Mouse (Mus musculus) right cerebral cortex, postnatal 4 days (tissue): ENCODE results near the gene Relb.

Experiments
- DNase-seq: peaks from one replicate; pipeline ENCODE4 v3.0.0-alpha.2; 2022

Relb gene

DNA sequence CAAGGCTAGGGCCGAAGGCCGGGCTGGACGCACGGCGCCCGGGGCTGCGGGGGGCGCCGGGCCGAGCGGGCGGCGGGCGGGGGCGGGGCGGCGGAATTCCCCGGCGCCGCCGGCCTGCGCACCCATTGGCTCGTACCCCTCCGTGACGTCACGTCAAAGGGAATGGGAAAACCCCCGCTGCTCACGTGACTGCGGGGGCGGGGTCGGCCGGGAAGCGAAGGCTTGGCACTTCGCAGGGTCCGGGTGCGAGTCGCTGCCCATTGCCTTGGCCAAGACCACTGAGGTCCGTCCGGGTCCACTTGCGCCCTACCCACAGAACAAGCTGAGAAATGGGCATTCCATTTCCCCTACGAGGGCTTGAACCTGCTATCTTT is at the start of gene Relb:
TSS of gene Relb (minus strand) at position 78 of the 374 bp plus-strand sequence.
- DNase-seq: peak; percentile 96

DNA sequence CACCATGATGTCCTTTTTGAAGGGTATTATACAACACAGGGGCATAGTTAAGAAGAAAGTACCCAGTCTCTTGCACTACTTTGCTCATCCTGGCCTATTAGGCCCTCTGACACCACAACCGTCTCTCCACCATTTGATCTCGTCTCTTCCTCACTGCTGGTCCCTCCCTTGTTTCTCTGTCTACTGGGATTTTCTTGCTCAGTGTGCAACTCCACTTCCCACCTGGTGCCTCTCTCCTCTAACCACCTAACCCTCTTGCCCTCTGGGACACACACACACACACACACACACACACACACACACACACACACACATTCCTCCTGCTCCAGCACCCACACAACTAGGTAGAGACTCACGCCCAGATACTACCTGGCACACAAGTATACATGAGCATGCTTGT is 49.7 kb upstream of the Relb start:
- no peak for DNase-seq

DNA sequence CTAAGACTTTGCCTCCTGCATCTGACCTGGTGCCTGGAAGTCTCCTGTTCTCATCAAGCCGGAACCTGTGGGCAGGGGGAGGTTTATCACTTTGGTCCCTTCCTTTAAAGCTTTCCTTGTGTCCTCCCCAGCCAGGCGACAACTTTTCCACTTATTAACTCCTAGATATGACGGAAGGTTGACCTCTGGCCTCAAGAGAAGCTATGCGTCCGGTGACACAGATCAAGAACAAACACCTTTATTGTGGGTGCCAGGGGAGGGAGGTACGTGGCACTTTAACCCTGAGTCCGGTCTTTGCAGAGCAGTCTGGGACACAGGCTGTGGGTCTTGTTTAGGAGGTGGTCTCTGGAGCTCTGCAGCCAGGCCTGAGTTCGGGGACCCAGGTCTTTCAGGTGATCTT is 48.6 kb upstream of the Relb start, which contains the start of gene Apoc2:
TSS of gene Apoc2 (minus strand) at position 70 of the 400 bp plus-strand sequence.
- no peak for DNase-seq

- no peak for DNase-seq
Measured at GRCm38 (mm10) chr7:19676662-19677061, 47.4 kb upstream of the Relb start.

DNA sequence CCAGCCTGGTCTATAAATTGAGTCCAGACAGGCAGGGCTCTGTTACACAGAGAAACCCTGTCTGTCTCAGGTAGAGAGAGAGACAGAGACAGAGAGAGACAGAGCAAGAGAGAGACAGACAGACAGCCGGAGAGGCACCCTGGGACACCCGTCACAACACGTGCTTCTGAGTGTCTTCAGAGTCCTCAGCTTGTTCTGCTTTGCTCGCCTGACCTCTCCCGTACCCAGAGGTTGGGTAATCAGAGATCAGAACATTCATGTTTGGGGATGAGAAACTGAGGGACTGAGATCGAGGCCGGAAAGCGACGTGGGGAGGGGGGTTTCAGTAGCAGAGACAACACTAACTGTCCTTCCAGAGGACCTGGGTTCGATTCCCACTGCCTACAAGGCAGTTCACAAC is 46.6 kb upstream of the Relb start:
- DNase-seq: no peak

- no peak for DNase-seq
Measured at GRCm38 (mm10) chr7:19673083-19673699, 44.0 kb upstream of the Relb start.

DNA sequence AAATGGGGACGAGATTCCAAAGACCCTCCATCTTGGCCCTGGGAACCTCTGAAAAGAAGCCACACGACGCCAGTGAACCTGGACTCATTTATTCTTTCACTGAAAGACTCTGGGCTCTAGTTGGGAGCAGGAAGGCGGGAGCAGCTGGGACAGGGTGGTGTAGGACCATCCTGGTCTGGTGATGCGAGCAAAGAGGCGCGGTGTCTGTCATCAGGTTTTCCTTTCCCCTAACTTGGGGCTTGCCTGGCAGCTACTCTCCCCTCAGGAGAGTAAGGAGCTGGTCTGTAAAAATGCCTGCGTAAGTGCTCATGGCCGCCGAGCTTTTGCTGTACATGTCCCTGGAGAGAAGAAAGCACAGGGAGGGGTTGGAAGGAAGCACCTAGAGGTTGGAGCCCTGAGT is 42.3 kb upstream of the Relb start:
- DNase-seq: no peak

- DNase-seq: peak; percentile 92
Measured at GRCm38 (mm10) chr7:19668947-19669721, 39.9 kb upstream of the Relb start.

DNA sequence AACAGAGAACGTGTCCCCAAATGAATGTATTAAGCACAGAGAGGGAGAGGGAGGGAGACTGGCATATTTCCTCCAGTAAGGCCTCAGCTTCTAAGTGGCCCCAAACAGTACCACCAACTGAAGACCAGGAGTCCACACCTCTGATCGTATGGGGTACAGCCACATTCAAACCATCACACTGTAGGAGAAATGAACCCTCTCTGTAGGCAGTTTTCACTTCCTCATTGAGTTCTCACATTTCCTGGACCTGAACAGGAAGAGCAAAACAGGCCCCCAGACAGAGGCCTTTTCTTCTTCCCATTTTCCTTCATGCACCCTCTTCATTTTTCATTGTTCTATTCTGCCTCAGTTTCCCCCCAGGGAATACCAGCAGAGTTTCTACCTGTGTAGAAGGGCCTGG is 38.2 kb upstream of the Relb start:
- no peak for DNase-seq

DNA sequence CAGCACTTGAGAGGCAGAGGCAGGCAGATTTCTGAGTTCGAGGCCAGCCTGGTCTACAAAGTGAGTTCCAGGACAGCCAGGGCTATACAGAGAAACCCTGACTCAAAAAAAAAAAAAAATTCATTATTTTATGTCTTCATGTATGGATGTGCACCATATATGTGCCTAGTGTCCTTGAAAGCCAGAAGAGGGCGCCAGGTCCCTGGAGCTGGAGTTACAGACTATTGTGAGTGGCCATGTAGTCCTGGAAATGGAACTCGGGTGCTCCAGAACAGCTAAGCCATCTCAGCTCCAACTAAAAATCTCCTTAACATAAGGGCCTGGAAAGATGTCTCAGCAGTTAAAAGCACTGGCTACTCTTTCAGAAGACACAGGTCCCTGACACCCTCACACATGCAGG is 37.5 kb upstream of the Relb start:
- no peak for DNase-seq

DNA sequence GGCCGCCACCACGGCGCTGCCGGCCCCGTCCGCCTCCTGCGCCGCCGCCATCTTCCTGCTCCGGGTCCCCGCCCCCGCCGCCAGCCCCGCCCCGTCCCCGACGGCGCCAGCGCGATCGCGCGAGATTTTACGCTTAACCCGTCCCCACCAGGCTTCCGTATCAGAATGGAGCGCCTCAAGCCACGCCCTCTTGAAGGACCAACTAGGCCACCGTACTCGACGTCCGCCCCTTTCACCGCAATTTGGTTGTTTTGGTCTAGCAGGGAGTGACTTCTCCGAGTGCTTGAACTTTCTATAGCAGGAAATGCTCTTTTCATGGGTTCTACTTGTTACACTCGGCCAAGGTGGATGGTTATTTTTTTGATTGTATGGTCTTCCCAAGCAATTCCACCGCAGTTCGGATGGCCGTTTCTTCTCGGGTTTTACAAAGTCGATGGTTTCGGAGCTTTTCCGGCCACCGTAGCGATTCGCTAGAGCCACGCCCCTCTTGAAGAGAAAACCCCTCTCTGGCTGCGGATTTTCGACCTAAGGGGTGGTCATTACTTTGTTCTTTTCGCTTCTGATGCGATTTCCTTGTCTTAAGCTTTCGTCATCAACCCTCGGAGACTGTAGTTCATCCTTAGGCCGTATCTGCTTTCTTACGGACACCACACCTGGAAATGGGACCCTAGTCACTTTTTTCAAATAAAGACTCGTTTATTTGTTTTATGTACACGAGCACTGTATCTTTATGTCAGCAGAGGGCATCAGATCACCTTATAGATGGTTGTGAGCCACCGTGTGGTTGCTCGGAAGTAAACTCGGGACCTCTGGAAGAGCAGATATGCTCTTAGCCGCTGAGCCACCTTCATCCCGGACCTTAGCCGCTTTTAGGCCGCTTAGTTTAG is 36.0 kb upstream of the Relb start, which contains the start of gene Clptm1:
TSS of gene Clptm1 (minus strand) at position 79 of the 887 bp plus-strand sequence.
- DNase-seq: peak; percentile 96

GRCm38 (mm10) chr7:19664455-19664954 is 35.3 kb upstream of the Relb start:
- DNase-seq: no peak

DNA sequence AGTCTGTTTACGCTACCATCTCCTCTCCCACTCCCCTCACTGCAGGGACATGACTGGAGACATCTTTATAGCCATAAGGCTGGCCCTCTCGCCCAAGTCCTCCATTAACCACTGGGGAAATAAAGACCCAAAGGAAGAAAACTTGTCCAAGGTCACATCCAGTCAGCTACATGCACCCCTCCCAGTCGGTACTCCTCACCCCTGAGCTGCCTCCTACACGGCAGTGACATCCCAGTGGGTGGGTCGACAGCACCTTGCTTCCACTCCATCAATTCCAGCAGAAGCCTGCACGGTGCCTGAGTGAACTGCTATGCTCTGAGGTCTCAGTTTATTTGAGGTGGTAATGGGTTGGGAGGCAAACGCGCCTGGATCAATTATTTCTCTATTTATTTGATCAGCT is 34.7 kb upstream of the Relb start:
- no peak for DNase-seq

GRCm38 (mm10) chr7:19652614-19653013 is 23.4 kb upstream of the Relb start:
- DNase-seq: no peak

- no peak for DNase-seq
Measured at GRCm38 (mm10) chr7:19651063-19651786, 22.0 kb upstream of the Relb start.

GRCm38 (mm10) chr7:19641223-19641622 is 12.0 kb upstream of the Relb start:
- DNase-seq: no peak

DNA sequence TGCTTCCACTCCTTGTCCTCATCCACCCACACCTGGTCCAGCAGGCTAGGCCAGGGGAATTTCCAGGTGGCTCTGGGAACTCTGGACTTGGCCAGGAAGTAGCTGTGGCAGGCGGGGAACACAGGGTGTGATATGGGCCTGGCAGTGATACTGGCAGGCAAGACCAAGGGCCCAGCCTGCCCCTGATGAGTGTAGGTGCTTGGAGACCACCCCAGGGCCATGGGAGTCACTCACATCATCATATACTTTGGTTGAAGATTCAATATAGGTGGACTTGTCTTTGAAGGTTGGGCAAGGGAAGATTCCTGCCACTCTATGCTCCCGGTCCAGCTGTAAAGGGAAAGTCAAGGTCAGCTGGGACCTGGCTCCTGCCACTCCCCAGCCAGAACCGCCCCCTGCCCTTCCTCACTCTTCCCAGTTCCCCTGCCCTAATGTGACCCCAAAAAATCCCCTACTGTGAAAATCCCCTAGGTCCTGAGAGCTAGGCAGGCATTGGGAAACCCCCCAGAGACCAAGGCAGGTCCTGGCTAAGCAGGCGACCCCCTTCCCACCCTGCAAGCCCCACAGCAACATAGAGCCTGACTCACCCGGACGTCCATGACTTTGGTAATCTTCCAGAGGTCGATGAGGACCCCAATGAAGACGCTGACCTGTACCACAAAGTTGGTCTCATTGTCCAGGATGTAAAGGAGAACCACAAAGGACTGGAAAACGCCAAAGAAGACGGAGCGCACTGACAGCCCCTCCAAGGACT is 6.0 kb upstream of the Relb start:
- no peak for DNase-seq

GRCm38 (mm10) chr7:19634591-19634990 is 5.4 kb upstream of the Relb start:
- DNase-seq: no peak

- DNase-seq: no peak
Measured at GRCm38 (mm10) chr7:19633855-19634254, 4.6 kb upstream of the Relb start.

GRCm38 (mm10) chr7:19633197-19633596 is 4.0 kb upstream of the Relb start:
- no peak for DNase-seq

DNA sequence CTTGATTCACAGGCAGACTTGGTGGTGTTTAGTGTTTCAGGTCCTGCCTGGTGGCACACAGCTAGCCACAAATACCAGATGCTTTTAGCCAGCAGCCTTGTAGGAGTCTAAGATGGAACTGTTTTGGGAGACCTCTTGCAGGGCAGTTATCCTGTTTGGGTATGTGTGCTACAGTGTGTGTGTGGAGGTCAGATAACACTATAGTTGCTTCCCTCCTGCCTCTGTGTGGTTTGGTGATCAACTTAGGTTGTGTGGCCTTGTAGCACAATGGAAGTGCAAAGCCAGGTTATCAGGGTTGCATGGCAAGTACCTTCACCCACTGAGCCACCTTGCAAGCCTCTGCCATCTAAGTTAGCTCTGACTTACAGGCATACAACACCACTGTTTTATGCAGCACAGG is 3.5 kb upstream of the Relb start:
- DNase-seq: no peak

- DNase-seq: no peak
Measured at GRCm38 (mm10) chr7:19632275-19632674, 3.0 kb upstream of the Relb start.
